Mouse (Mus musculus): ENCODE measurements around the gene Shank1.
A peak's percentile ranks its signal among the peaks of the same experiment; 100 is the strongest.

The Shank1 gene

DNA sequence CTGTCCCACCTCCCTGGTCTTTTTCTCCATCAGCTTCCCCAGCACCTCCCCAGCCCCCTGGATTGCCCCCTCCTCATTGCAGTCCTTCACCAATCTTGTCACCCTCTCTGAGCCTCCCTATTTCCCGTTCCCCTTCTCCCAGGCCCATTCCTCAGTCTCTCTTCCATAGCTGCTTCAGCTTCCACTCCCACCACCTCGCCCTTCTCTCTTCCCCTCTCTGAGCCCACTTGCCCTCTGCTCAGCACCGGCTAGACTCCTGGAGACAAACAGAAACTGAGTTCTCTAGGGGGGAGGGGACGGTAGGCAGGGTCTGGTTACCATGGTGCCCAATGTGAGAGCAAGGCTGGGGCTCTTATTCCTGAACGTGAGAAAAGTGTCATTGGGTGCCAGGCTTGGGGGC lies 64.7 kb downstream of the Shank1 start:
- no peak for DNase-seq

DNA sequence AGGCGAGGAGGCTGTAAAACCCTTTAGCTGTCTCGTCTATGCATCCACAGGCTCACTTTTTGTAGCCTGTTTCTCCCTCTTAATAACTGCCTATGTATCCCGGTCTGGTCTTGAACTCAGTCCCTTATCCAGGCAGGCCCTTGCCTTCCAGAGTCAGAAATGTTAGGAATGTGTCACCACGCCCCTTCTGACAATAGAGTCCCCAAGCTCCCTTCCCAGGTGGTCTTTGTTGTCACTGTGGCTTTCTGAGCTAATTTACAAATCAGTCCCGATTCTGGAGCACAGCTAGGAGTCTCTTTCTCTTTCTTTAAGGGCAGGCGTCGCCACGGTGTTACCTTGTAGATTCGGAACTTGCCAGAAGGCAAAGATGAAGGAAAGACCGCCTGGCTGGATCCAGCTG lies 65.2 kb downstream of the Shank1 start:
- no peak for DNase-seq

DNA sequence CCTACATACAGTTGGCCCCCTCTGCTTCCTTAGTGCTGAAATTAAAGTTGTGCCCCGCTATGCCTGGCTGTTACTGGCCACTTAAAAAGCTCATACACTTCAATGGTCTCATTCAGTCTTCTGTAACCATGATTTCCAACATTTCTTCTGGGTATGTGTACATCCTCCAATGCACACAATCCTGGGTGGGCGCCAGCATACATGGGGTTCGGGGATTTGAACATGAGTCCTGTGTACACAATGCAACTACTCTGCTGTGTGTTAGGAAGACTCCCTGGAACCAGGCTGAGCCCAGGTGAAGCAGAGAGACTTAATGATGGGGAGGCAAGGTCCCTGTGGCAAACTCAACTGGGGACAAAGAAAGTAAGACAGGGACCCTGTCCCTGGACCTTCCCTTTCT lies 65.7 kb downstream of the Shank1 start:
- no peak for DNase-seq

DNA sequence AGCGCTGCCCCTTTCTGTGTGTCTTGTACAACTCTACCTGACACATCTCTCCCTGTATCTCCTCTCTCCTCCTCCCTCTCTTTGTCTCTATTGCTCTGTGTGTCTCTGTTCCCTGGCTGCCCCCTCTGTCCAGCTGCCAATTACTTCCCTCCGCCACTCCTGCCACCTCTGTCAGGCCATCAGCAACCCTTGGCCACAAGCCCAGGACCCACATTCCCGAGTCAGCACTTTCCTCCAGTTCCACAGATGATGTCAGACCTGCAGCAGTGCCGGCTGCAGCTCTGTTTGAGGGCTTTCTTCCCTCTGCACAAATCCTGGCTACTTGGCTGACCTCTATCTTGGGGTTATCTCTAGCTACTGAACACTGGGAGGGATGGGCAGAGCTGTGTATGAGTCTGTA lies 68.2 kb downstream of the Shank1 start:
- DNase-seq, result peak; percentile 55 to 86

DNA sequence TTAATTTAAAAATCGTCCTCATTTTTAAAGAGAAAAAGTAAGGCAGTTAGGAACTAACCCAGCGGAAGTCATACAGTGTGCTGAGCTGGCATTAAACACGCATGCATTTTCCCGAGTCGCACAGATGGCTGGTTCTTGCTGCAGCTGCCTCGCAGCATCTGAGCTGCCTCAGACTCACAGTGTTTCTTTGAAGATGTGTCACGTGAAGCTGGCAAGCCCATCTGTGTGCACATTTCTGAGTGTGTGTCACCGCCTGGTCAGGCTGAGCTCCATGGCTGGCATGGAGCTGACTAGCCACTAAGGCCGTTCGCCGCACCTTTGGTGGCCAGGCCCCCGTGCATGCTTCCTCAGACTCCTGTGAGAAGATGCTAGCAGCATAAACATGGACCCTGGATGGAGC lies 72.5 kb downstream of the Shank1 start:
- no peak for DNase-seq

DNA sequence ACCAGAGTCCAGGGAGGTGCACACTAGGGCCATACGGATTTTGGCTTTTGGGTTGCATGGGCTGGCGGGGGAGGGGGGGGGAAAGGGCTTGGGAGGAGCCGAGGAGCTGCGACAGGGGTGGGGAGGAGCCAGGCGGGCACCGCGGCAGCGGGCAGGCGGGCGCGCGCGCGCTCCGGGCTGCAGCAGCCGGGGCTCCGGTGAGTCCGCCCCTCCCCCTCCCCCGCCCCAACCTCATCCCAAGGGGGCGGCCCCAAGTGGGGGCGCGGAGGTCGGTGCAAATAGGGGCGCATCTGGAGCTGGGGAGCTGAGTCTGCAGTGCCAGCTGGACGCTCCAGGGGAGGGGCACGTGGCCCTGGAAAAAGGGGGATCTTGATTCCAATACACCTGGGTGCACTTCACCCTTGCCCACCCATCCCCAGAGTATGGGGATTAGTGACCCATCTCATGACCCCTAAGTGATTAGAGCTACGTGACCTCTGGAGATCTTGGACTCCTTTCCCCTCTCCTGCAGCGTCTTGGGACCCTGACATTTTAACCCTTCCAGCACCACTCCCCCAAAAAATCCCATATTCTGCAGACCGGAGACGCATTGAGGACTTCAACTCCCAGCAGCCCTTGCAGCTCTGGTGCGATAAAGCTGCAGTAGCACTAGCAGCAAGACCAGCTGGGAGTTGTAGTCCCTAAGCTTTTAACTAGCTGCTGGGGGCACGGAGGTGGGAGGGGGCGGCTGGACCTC lies 74.1 kb downstream of the Shank1 start, which contains the start of gene Syt3:
Gene Syt3 (plus strand): TSS at position 123 of the 736 bp plus-strand sequence.
- DNase-seq, result peak; percentile 63 to 72

DNA sequence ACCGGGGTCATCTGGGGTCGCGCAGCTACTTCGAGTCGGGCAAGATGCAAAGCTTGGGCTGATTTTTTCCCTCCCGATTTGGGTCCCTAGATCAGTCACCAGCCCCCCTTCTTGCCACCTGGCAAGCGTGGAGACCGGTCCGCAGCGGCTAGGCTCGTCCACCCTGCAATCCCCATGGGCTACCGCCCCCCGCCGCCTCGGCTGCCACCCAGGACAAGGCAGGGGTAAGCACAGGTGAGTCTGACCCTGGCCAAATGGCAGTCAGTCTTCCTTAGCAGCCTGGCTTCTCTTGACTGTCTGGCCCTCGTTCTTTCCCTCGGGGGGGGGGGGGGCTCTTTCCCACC lies 74.6 kb downstream of the Shank1 start:
- DNase-seq, result no peak

DNA sequence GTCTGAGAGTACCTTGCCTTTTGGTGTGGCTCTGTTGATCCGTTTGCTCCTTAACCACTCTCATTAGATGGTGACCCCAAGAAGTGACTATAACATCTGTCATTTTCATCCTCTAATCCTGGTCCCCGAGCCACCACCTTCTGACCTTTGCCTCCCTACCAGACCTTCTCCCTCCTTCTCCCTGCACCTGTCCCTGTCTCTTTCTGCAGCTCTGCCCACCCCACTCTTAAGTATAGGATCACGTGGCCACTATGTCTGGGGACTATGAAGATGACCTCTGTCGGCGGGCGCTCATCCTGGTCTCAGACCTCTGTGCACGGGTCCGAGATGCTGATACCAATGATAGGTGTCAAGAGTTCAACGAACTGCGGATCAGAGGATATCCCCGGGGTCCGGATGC lies 75.7 kb downstream of the Shank1 start, which contains the start of gene 1700008O03Rik:
Gene 1700008O03Rik (minus strand): TSS at position 101 of the 400 bp plus-strand sequence.
- DNase-seq, result no peak

DNA sequence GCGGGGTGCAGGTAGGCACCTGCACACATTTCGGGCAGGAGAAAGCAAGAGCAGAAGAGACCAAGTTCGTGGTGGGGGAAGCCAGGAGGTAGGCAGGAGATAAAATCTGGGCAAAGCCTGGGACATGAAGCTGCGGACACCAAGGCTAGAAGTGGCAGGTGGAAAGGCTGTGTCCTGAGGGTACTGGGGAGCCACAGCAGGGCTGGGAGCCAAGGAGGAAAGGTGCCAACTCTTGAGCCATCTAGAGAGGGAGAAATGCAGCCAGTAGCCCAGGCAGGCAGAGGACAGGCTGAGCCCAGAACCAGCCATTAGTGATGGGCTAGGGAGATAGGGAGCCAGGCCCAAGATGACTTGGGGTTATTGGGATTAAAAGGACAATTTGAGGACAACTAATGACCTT lies 81.8 kb downstream of the Shank1 start:
- no peak for DNase-seq

DNA sequence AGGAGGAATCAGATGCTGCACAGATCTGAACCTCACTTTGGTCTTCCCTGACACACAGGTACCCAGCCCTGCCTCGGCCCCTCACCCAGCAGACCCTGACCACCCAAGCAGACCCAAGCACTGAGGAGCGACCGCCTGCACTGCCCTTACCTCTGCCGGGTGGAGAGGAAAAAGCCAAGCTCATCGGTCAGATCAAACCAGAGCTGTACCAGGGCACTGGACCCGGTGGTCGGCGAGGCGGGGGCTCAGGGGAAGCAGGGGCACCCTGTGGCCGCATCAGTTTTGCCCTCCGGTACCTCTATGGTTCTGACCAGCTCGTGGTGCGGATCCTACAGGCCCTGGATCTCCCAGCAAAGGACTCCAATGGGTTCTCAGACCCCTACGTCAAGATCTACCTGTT lies 82.3 kb downstream of the Shank1 start:
- no peak for DNase-seq

DNA sequence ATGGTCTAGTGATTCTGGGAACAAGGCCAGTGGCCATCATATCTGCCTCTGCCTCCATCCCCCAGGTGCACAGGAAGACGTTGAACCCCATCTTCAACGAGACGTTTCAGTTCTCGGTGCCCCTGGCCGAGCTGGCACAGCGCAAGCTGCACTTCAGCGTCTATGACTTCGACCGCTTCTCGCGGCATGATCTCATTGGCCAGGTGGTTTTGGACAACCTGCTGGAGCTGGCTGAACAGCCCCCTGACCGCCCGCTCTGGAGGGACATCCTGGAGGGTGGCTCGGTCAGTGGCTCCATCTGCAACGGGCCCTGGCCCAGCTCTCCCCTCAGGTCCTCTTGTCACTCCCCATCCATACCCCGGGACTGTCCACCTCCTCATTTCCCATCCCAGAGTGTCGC lies 83.2 kb downstream of the Shank1 start:
- DNase-seq, result no peak

DNA sequence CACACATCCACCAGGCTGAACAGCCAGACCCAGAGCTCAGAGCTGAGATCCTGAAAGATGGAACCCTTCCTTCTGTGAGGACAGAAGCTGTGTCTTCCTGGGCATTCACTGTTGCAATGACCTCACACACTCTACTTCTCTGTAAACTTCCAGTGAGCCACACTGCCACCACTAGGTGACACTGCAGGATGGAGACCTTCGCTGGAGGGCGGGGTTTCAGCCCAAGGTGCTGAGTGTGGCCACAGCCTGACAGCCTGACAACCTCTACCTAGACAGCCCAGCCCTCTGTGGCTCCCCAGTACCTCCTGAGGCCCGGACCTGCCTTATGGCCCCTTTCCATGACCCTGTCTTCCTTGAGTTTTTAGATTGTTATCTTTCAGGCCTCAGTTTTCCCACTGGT lies 88.5 kb downstream of the Shank1 start:
- DNase-seq, result peak; percentile 63 to 70

DNA sequence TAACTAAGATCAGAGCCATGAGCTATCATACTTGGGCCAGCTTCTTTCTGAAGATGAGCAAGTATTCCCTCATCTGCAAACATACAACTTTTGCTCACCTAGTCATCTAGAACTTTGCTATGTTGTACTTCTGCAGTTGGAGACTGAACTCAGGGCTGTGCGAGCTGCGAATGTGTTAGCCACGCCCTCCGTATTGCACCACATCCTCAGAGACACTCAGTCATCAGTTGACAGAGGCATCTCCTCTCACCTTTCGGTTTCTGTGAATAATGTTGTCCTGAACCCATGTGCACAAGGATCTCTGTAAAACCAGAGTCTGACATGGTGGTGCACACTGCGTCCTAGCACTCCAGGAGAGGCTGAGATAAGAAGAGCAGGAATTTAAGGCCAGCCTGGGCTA lies 91.6 kb downstream of the Shank1 start:
- DNase-seq, result no peak

DNA sequence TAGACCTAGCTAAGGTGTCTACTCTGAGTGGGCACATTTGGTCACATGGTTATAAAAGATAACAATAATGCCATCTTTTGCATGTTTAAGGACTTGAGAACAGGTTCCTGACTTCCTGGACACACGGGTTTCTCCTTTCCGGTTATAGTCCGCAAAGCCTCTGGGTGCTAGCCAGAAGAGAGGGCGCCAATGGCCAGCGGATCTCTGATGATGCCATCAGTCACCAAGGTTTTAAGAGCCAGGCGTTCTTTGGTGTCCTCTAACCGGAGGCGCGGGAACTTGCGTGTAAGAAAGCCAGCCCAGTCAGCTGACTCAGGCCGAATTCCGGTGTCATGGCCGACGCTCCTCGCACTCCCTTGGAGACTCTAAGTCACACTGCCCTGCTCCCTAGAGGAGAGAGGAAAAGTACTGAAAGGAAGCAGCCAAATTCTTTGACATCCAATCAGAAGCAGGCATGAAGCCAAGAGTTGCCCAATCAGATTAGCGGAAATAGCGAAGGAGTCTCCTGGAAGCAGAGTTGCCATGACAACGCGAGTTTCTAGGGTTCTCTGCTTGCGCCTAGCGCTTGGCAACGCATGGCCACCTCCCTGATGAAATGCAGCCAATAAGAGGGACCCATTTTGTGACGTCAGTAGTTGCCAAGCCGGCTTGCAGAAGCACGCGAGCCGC lies 95.4 kb downstream of the Shank1 start:
- DNase-seq, result peak; percentile 90

DNA sequence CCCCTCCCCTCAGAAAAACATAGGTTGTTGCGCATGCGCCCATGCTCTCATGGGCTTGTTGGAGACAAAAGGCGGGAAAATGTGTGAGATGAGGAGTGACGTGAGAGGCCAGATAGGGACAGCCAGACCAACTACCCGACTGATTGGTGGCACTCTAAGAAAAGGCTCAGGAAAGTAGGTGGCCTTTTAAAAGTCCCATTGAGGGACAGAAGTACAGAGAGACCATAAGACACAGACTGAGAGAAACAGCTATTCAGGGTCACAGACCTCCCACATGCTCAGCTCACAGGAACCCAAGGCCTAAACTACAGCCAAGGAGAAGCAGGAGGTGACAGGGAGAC lies 95.9 kb downstream of the Shank1 start:
- DNase-seq, result no peak

Data from lung, postnatal 4 days (tissue).